Mouse (Mus musculus): ENCODE results near the gene Fev. TPM values are rescaled to one million over a fixed set of nuclear protein-coding genes. Genes with fewer than 3 reads are reported as not detected.

Gene Fev
- polyA plus RNA-seq, 1 experiment, result not detected

DNA sequence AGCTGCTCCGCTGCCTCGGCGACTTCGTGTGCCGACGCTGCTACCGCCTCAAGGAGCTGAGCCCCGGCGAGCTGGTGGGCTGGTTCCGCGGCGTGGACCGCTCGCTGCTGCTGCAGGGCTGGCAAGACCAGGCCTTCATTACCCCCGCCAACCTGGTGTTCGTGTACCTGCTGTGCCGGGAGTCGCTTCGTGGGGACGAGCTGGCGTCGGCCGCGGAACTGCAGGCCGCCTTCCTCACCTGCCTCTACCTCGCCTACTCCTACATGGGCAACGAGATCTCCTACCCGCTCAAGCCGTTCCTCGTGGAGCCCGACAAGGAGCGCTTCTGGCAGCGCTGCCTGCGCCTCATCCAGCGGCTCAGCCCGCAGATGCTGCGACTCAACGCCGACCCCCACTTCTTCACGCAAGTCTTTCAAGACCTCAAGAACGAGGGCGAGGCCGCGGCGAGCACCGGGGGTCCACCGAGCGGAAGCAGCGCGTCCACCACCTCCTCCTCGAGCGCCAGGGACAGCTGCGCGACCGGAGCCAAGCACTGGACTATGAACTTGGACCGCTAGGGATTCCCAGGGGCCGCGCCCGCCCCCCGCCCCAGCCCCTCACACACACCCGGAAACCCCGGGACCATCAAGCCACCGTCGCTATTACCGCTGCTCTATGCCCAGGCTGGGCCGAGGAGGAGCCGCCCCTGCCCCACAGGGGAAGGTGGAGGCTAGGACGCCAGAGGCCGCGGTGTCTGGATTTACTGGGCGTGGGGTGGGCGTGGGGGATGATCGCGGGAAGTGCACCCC, 29.4 kb downstream of the Fev start:
- TF ChIP-seq GATA1 (IDR thresholded peaks at IDR 0.05; ENCODE audit: low read length), result no peak

DNA sequence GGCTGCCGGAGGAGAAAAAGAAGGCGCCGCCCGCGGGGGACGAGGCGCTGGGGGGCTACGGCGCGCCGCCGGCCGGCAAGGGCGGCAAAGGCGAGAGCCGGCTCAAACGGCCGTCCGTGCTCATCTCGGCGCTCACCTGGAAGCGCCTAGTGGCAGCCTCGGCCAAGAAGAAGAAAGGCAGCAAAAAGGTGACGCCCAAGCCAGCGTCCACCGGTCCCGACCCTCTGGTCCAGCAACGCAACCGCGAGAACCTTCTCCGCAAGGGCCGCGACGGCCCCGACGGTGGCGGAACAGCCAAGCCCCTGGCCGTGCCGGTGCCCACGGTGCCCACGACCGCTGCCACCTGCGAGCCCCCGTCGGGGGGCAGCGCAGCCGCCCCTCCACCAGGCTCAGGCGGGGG, 30.1 kb downstream of the Fev start:
- no peak for TF ChIP-seq GATA1 (IDR thresholded peaks at IDR 0.05; ENCODE audit: low read length)

DNA sequence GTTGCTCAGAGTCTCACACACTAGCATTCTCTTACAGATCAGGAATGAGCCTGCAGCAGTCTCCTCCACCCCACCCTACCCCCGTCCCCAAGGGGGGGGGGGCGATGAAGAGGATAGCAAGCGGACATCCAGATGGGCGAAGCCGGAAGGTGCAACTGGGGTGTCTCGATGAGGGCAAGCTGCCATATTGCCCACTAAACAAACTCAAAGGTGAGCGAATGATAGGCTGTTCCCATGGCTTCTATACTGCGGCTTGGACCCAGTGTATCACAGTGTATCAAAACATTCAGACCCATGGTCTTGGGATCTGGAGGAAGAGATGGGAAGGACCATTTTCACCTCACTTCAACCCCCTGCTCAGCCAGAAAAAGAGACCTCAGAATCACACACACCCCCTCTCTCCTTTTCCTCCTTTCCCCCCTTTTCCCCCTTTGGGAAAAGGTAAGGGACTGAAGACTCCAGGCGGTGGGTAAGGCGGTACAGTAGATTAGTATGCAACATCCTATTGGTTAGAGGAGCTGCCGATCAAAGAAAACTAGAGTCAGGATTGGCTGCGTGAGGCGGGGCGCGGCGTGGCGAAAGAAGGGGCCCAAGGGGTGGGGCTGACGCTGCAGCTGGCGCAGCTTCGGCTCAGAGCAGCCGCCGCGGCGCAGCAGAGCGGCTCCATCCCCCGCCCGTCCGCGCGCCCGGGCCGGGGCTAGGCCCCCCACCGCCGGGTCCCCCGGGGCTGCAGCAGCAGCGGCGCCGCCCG, 30.7 kb downstream of the Fev start, which contains the start of gene Cdk5r2:
Cdk5r2 (plus strand) TSS at position 629 of the 751 bp plus-strand sequence.
- TF ChIP-seq GATA1 (IDR thresholded peaks at IDR 0.05; ENCODE audit: low read length), result no peak

DNA sequence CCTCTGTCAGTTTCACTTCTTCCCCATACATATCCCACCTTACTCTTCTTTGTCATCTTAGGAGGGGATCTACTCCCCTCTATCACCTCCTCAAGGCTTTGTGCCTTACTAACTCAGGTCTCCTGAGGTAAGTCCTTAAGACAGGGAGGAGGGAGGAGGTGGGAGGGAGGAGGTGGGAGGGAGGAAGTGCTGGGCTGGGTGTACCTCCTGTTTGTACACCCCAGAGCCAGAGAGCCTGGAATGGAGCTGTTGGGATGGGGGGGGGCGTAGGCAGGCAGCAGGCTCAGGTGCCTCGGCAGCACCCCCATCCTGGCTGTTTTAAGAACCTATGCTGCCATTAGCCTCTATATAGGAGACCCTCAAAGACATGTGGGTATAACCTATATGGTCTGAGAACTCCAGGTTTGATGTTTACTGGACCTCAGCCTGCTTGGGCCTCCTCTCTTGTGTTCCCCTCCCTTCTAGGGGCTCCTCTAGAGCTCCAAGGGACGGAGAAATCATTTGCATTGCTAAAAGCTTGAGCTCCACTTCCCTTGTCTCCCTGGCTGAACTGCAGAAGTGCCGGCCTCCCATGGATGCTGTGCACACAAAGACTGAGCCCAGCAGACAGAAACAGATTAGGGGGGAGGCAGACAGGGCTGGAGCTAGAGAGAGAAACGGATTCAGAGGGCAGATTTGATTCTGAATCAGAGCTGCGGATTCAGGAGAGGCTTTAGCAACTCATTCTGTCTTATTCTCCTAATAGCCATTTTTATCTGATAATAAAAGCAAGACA, 34.0 kb downstream of the Fev start:
- TF ChIP-seq GATA1 (IDR thresholded peaks at IDR 0.05; ENCODE audit: low read length), result no peak

DNA sequence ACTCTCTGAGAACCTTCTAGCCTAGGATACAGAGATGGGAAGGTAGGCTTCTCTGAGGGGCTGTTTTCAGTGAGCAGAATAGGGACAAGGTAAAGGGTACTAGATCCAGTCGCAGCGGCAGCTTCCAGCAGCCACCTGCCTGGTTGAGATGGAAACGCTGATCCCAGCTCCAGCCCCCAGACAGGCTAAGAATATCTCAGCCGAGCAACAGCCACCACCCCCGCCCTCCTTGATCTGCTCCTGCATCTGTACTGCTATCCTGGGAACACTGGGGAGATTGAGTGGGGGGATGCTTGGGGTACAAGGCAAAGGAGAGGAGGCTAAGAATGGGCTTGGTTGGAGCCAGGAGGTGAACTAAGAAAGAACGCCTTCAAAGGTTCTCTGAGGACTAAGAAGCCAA, 35.0 kb downstream of the Fev start:
- TF ChIP-seq GATA1 (IDR thresholded peaks at IDR 0.05; ENCODE audit: low read length), result no peak

DNA sequence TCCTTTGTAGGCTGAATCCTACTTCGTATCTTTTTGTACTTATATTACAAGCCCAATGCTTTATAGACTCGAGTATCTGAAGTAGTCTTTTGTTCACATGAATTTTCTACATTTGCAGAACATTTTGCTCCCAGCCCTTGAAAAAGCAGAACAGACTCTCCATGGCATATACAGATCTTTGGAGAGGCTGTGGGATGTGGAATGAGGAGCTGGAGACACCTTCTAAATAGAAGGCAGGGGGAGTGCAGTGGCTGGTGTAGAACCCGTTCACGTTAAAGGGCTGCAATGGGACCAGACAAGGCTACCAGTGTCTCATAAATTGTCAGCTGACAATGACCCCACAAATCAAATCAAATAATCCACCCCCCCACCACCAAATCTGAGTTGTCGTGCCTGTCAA, 36.3 kb downstream of the Fev start:
- TF ChIP-seq GATA1 (IDR thresholded peaks at IDR 0.05; ENCODE audit: low read length), result no peak

DNA sequence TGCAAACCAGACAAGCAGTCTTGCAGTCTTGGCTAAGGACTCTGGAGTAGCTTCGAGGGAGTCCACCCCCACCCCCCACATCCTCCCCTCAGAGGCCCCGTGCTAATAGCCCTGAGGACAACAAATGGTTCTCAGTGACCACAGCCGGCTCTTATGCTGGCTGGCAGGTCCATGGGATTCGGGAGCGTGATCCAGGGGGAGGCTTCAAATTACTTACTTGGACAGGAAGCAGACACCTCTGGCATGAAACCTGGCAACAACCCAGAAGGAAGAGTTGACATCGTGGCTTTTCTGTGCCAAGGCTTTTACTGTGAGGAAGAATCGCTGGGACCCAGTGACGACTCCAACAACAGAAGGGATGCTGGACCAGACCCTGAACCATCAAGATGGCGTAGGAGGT, 38.9 kb downstream of the Fev start:
- no peak for TF ChIP-seq GATA1 (IDR thresholded peaks at IDR 0.05; ENCODE audit: low read length)

DNA sequence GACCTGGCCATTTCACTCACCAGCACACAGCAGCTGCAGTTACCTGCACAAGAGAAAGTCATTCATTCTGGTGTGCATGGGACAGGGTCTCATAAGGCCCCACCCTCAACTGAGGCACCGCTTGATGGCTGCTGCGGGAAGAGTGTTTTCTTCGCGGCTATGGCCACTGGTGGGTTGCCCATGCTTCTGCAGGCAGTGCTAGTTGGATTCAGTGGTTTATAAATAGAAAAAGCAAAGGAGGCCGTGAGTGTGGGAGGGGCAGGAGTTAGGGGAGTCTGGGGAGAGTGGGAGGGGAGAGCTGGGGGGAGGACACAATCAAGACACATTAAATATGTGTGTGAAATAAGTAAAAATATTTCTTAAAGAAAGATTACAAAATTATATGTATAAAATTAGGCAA, 42.1 kb downstream of the Fev start:
- TF ChIP-seq GATA1 (IDR thresholded peaks at IDR 0.05; ENCODE audit: low read length), result no peak

DNA sequence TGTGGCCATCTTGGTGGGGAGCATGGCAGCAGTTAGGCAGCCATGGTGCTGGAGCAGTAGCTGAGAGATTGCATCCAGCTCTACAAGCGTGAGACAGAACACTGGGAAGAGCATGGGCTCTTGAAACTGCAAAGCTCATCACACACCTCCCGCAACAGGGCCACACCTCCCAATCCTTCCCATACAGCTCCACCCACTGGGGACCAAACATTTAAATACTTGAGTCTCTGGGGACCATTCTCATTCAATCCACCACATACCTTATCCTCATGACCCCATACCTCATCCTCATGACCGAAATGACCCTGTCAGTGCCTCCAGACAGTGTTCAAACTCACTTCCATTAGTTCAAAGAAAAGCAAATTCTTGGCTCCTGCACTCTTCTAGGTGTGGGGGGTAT, 52.0 kb downstream of the Fev start:
- no peak for TF ChIP-seq GATA1 (IDR thresholded peaks at IDR 0.05; ENCODE audit: low read length)

Other genes with a start within 250 kb of the Fev start
- gene Ttll4, start 223.7 kb downstream of the Fev start, polyA plus RNA-seq (2012), result 21.4 and 35.0 TPM in 2 replicates
- gene Cyp27a1, start 171.8 kb downstream of the Fev start, polyA plus RNA-seq (2012), result not detected in 2 replicates
- gene Prkag3, start 136.2 kb downstream of the Fev start, polyA plus RNA-seq (2012), result not detected in 2 replicates
- gene Wnt6, start 113.5 kb downstream of the Fev start, polyA plus RNA-seq (2012), result not detected in 2 replicates
- gene Wnt10a, start 93.9 kb downstream of the Fev start, polyA plus RNA-seq (2012), result not detected in 2 replicates
- not detected in 2 replicates for gene Cdk5r2, start 30.5 kb downstream of the Fev start, polyA plus RNA-seq (2012)
- not detected in 2 replicates for gene Cryba2, start 7.7 kb upstream of the Fev start, polyA plus RNA-seq (2012)
- gene Cfap65, start 50.2 kb upstream of the Fev start, polyA plus RNA-seq (2012), result not detected in 2 replicates
- 0.11 and 0.22 TPM in 2 replicates for gene Ihh, start 66.3 kb upstream of the Fev start, polyA plus RNA-seq (2012)
- gene Nhej1, start 239.8 kb upstream of the Fev start, polyA plus RNA-seq (2012), result 0.24 and 0.27 TPM in 2 replicates
- gene Slc23a3, start 248.5 kb upstream of the Fev start, polyA plus RNA-seq (2012), result 0.13 TPM in 2 replicates